Mouse (Mus musculus): ENCODE data around the gene Adamtsl1. TPM values are rescaled to one million over a fixed set of nuclear protein-coding genes. Genes with fewer than 3 reads are reported as not detected.

Gene Adamtsl1
- polyA plus RNA-seq (2012; rRNA removed), result 1.0 and 1.1 TPM in 2 replicates

GRCm38 (mm10) chr4:85513792-85514191, at the start of gene Adamtsl1:
TSS of gene Adamtsl1 (plus strand) at chr4:85514172.
- no peaks in the 10 kb centered on the region for H3K36me3 ChIP-seq (ENCODE audit: control insufficient read depth, insufficient read depth, low read length)
- TF ChIP-seq CTCF (IDR thresholded peaks at IDR 0.05; ENCODE audit: borderline replicate concordance, control insufficient read depth, extremely low read depth, insufficient read depth, low read length, poor library complexity) (no peak), POLR2A (IDR thresholded peaks at IDR 0.05; ENCODE audit: control insufficient read depth, extremely low read depth, insufficient read depth, low read length, poor library complexity) (no peak)
- DNase-seq, result no peak
- H3K4me3 ChIP-seq (ENCODE audit: control insufficient read depth, insufficient read depth, low read length), result no peak within 1 kb of the TSS
- 12% methylated on average over 9 of the region's 9 CpGs for WGBS
- H3K27me3 ChIP-seq (ENCODE audit: control insufficient read depth, insufficient read depth, low read length), result no peaks in the 10 kb centered on the region
- H3K4me1 ChIP-seq (replicated peaks; ENCODE audit: control insufficient read depth, insufficient read depth, low read length), result no peaks in the 10 kb centered on the region
- no peak within 1 kb of the TSS for H3K27ac ChIP-seq (ENCODE audit: control insufficient read depth, insufficient read depth, low read length)

- 98% methylated on average over 6 of the region's 6 CpGs for WGBS
- no peak for DNase-seq
- Histone ChIP-seq H3K4me1 (replicated peaks; ENCODE audit: control insufficient read depth, insufficient read depth, low read length) (no peaks in the 10 kb centered on the region), H3K4me3 (ENCODE audit: control insufficient read depth, insufficient read depth, low read length) (no peak overlapping the region), H3K27me3 (ENCODE audit: control insufficient read depth, insufficient read depth, low read length) (no peaks in the 10 kb centered on the region), H3K27ac (ENCODE audit: control insufficient read depth, insufficient read depth, low read length) (no peak overlapping the region), H3K36me3 (ENCODE audit: control insufficient read depth, insufficient read depth, low read length) (no peaks in the 10 kb centered on the region)
- TF ChIP-seq CTCF (IDR thresholded peaks at IDR 0.05; ENCODE audit: borderline replicate concordance, control insufficient read depth, extremely low read depth, insufficient read depth, low read length, poor library complexity) (no peak), POLR2A (IDR thresholded peaks at IDR 0.05; ENCODE audit: control insufficient read depth, extremely low read depth, insufficient read depth, low read length, poor library complexity) (no peak)
Observed at GRCm38 (mm10) chr4:85483586-85483985, 30.4 kb upstream of the Adamtsl1 start.

- Histone ChIP-seq H3K4me1 (replicated peaks; ENCODE audit: control insufficient read depth, insufficient read depth, low read length) (no peaks in the 10 kb centered on the region), H3K27ac (ENCODE audit: control insufficient read depth, insufficient read depth, low read length) (no peak overlapping the region), H3K27me3 (ENCODE audit: control insufficient read depth, insufficient read depth, low read length) (no peaks in the 10 kb centered on the region), H3K36me3 (ENCODE audit: control insufficient read depth, insufficient read depth, low read length) (no peaks in the 10 kb centered on the region), H3K4me3 (ENCODE audit: control insufficient read depth, insufficient read depth, low read length) (no peak overlapping the region)
- no peak for DNase-seq
- WGBS, result 92% methylated on average over 10 of the region's 10 CpGs
- no peak for TF ChIP-seq CTCF (IDR thresholded peaks at IDR 0.05; ENCODE audit: borderline replicate concordance, control insufficient read depth, extremely low read depth, insufficient read depth, low read length, poor library complexity)
- TF ChIP-seq POLR2A (IDR thresholded peaks at IDR 0.05; ENCODE audit: control insufficient read depth, extremely low read depth, insufficient read depth, low read length, poor library complexity), result no peak
Observed at GRCm38 (mm10) chr4:85486316-85486946, 27.5 kb upstream of the Adamtsl1 start.

GRCm38 (mm10) chr4:85505718-85506117, 8.3 kb upstream of the Adamtsl1 start:
- Histone ChIP-seq H3K27ac (ENCODE audit: control insufficient read depth, insufficient read depth, low read length) (no peak overlapping the region), H3K36me3 (ENCODE audit: control insufficient read depth, insufficient read depth, low read length) (no peaks in the 10 kb centered on the region), H3K4me3 (ENCODE audit: control insufficient read depth, insufficient read depth, low read length) (no peak overlapping the region), H3K4me1 (replicated peaks; ENCODE audit: control insufficient read depth, insufficient read depth, low read length) (no peaks in the 10 kb centered on the region), H3K27me3 (ENCODE audit: control insufficient read depth, insufficient read depth, low read length) (no peaks in the 10 kb centered on the region)
- DNase-seq, result no peak
- no peak for TF ChIP-seq CTCF (IDR thresholded peaks at IDR 0.05; ENCODE audit: borderline replicate concordance, control insufficient read depth, extremely low read depth, insufficient read depth, low read length, poor library complexity)
- no peak for TF ChIP-seq POLR2A (IDR thresholded peaks at IDR 0.05; ENCODE audit: control insufficient read depth, extremely low read depth, insufficient read depth, low read length, poor library complexity)
- WGBS, result 88% methylated on average over 3 of the region's 3 CpGs

GRCm38 (mm10) chr4:85506976-85507375, 7.0 kb upstream of the Adamtsl1 start:
- TF ChIP-seq POLR2A (IDR thresholded peaks at IDR 0.05; ENCODE audit: control insufficient read depth, extremely low read depth, insufficient read depth, low read length, poor library complexity) (no peak), CTCF (IDR thresholded peaks at IDR 0.05; ENCODE audit: borderline replicate concordance, control insufficient read depth, extremely low read depth, insufficient read depth, low read length, poor library complexity) (no peak)
- Histone ChIP-seq H3K4me1 (replicated peaks; ENCODE audit: control insufficient read depth, insufficient read depth, low read length) (no peaks in the 10 kb centered on the region), H3K36me3 (ENCODE audit: control insufficient read depth, insufficient read depth, low read length) (no peaks in the 10 kb centered on the region), H3K27me3 (ENCODE audit: control insufficient read depth, insufficient read depth, low read length) (no peaks in the 10 kb centered on the region), H3K27ac (ENCODE audit: control insufficient read depth, insufficient read depth, low read length) (no peak overlapping the region), H3K4me3 (ENCODE audit: control insufficient read depth, insufficient read depth, low read length) (no peak overlapping the region)
- 81% methylated on average over 2 of the region's 2 CpGs for WGBS
- no peak for DNase-seq

GRCm38 (mm10) chr4:85507491-85507890, 6.5 kb upstream of the Adamtsl1 start:
- no peak for DNase-seq
- 92% methylated on average over 5 of the region's 5 CpGs for WGBS

More at GRCm38 (mm10) chr4:85507491-85507890, 6.5 kb upstream of the Adamtsl1 start:
- TF ChIP-seq POLR2A (IDR thresholded peaks at IDR 0.05; ENCODE audit: control insufficient read depth, extremely low read depth, insufficient read depth, low read length, poor library complexity) (no peak), CTCF (IDR thresholded peaks at IDR 0.05; ENCODE audit: borderline replicate concordance, control insufficient read depth, extremely low read depth, insufficient read depth, low read length, poor library complexity) (no peak)
- H3K36me3 ChIP-seq (ENCODE audit: control insufficient read depth, insufficient read depth, low read length), result no peaks in the 10 kb centered on the region
- no peak overlapping the region for H3K27ac ChIP-seq (ENCODE audit: control insufficient read depth, insufficient read depth, low read length)
- no peak overlapping the region for H3K4me3 ChIP-seq (ENCODE audit: control insufficient read depth, insufficient read depth, low read length)
- H3K4me1 ChIP-seq (replicated peaks; ENCODE audit: control insufficient read depth, insufficient read depth, low read length), result no peaks in the 10 kb centered on the region
- no peaks in the 10 kb centered on the region for H3K27me3 ChIP-seq (ENCODE audit: control insufficient read depth, insufficient read depth, low read length)

Data from thymus, adult 2 months (tissue).